Mouse (Mus musculus): ENCODE data around the gene Rnf182.

The Rnf182 gene

GRCm38 (mm10) chr13:43615577-43616254, at the start of gene Rnf182:
Gene Rnf182, plus strand, starts transcription at chr13:43615710.
- peak; percentile 31 to 71 for DNase-seq (ENCODE audit: low spot score in 2 of 2)

- no peak for DNase-seq (ENCODE audit: low spot score in 2 of 2)
These were observed 49.3 kb upstream of the Rnf182 start for GRCm38 (mm10) chr13:43566184-43566583.

- no peak for DNase-seq (ENCODE audit: low spot score in 2 of 2)
These were observed 48.2 kb upstream of the Rnf182 start for GRCm38 (mm10) chr13:43567141-43567891.

GRCm38 (mm10) chr13:43573979-43574378, 41.5 kb upstream of the Rnf182 start:
- no peak for DNase-seq (ENCODE audit: low spot score in 2 of 2)

GRCm38 (mm10) chr13:43575431-43575830, 40.1 kb upstream of the Rnf182 start:
- DNase-seq (ENCODE audit: low spot score in 2 of 2), result no peak

GRCm38 (mm10) chr13:43577254-43577653, 38.3 kb upstream of the Rnf182 start:
- no peak for DNase-seq (ENCODE audit: low spot score in 2 of 2)

- no peak for DNase-seq (ENCODE audit: low spot score in 2 of 2)
These were observed 37.7 kb upstream of the Rnf182 start for GRCm38 (mm10) chr13:43577766-43578165.

GRCm38 (mm10) chr13:43579740-43580139, 35.8 kb upstream of the Rnf182 start:
- no peak for DNase-seq (ENCODE audit: low spot score in 2 of 2)

GRCm38 (mm10) chr13:43580661-43581060, 34.8 kb upstream of the Rnf182 start:
- no peak for DNase-seq (ENCODE audit: low spot score in 2 of 2)

- no peak for DNase-seq (ENCODE audit: low spot score in 2 of 2)
These were observed 32.5 kb upstream of the Rnf182 start for GRCm38 (mm10) chr13:43582961-43583360.

- no peak for DNase-seq (ENCODE audit: low spot score in 2 of 2)
These were observed 32.0 kb upstream of the Rnf182 start for GRCm38 (mm10) chr13:43583504-43583903.

- no peak for DNase-seq (ENCODE audit: low spot score in 2 of 2)
These were observed 30.2 kb upstream of the Rnf182 start for GRCm38 (mm10) chr13:43585335-43585734.

GRCm38 (mm10) chr13:43586966-43587365, 28.5 kb upstream of the Rnf182 start:
- no peak for DNase-seq (ENCODE audit: low spot score in 2 of 2)

GRCm38 (mm10) chr13:43587844-43588840, 27.4 kb upstream of the Rnf182 start:
- DNase-seq (ENCODE audit: low spot score in 2 of 2), result peak in 1 of 2 experiments; percentile 27

GRCm38 (mm10) chr13:43591828-43592680, 23.5 kb upstream of the Rnf182 start:
- peak in 1 of 2 experiments; percentile 10 for DNase-seq (ENCODE audit: low spot score in 2 of 2)

- DNase-seq (ENCODE audit: low spot score in 2 of 2), result no peak
These were observed 22.8 kb upstream of the Rnf182 start for GRCm38 (mm10) chr13:43592681-43593068.

GRCm38 (mm10) chr13:43595896-43596295, 19.6 kb upstream of the Rnf182 start:
- peak in 1 of 2 experiments; percentile 48 for DNase-seq (ENCODE audit: low spot score in 2 of 2)

- DNase-seq (ENCODE audit: low spot score in 2 of 2), result no peak
These were observed 14.5 kb upstream of the Rnf182 start for GRCm38 (mm10) chr13:43600967-43601366.

GRCm38 (mm10) chr13:43602440-43602839, 13.1 kb upstream of the Rnf182 start:
- no peak for DNase-seq (ENCODE audit: low spot score in 2 of 2)

- no peak for DNase-seq (ENCODE audit: low spot score in 2 of 2)
These were observed 12.5 kb upstream of the Rnf182 start for GRCm38 (mm10) chr13:43603042-43603441.

- no peak for DNase-seq (ENCODE audit: low spot score in 2 of 2)
These were observed 6.7 kb upstream of the Rnf182 start for GRCm38 (mm10) chr13:43608854-43609253.

Data from left cerebral cortex, adult 9 months (tissue).